Mouse (Mus musculus): ENCODE measurements around the gene Galnt9.

GRCm38 (mm10) chr5:110597502-110597901 is 53.3 kb downstream of the Galnt9 start:
- no peak for TF ChIP-seq POLR2A (IDR thresholded peaks at IDR 0.05; ENCODE audit: borderline replicate concordance, extremely low read depth, insufficient read depth, insufficient read length, poor library complexity, severe bottlenecking)
- no peak for TF ChIP-seq CTCF (IDR thresholded peaks at IDR 0.05; ENCODE audit: borderline replicate concordance, extremely low read depth, insufficient read depth, insufficient read length)

All from brain, embryonic 14.5 days (tissue).